Mouse (Mus musculus): ENCODE measurements around the gene Slc13a2. TPM values are rescaled to one million over a fixed set of nuclear protein-coding genes. Genes with fewer than 3 reads are reported as not detected.

Slc13a2 gene
- polyA plus RNA-seq, 1 experiment from 2014 or later: not detected

DNA sequence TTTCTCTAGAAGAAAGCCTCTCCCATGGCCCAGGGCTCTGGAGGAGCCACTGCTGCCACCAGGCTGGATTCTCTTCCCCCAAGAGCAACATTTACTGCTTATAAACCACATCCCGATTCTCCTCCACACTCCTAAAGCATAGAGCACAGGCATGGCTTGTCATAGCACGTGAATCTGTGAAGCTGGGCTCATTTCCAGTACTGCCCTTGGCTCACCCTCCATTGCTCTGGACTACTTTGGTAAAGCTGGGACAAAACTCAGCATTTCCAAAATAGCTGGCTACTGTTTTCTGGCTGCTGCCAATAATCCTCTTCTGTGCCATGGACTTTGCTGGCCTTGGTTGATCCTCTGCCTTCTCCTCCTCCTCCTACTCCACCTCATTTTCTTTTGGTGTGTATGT, 2.3 kb upstream of the Slc13a2 start:
- 60% methylated on average over 2 of the region's 2 CpGs for WGBS
- Histone ChIP-seq H3K9me3 (ENCODE audit: control insufficient read depth, low read length) (no peaks in the 10 kb centered on the region), H3K4me3 (replicated peaks; ENCODE audit: low read length) (no peak overlapping the region), H3K9ac (replicated peaks; ENCODE audit: low read depth, low read length) (no peak overlapping the region), H3K27ac (ENCODE audit: low read length) (no peak overlapping the region), H3K36me3 (ENCODE audit: control insufficient read depth, insufficient read depth) (no peaks in the 10 kb centered on the region), H3K27me3 (replicated peaks; ENCODE audit: control insufficient read depth, insufficient read depth, low read length) (no peaks in the 10 kb centered on the region), H3K4me1 (replicated peaks; ENCODE audit: control insufficient read depth, insufficient read depth, low read length) (no peaks in the 10 kb centered on the region), H3K4me2 (ENCODE audit: low read length) (no peak overlapping the region)
- ATAC-seq: no peak

- Histone ChIP-seq H3K9me3 (ENCODE audit: control insufficient read depth, low read length) (no peaks in the 10 kb centered on the region), H3K4me1 (replicated peaks; ENCODE audit: control insufficient read depth, insufficient read depth, low read length) (no peaks in the 10 kb centered on the region), H3K4me3 (replicated peaks; ENCODE audit: low read length) (no peak overlapping the region), H3K27ac (ENCODE audit: low read length) (no peak overlapping the region), H3K27me3 (replicated peaks; ENCODE audit: control insufficient read depth, insufficient read depth, low read length) (no peaks in the 10 kb centered on the region), H3K4me2 (ENCODE audit: low read length) (no peak overlapping the region), H3K9ac (replicated peaks; ENCODE audit: low read depth, low read length) (no peak overlapping the region), H3K36me3 (ENCODE audit: control insufficient read depth, insufficient read depth) (no peaks in the 10 kb centered on the region)
- ATAC-seq: no peak
- 64% methylated on average over 13 of the region's 13 CpGs for WGBS
Observed at GRCm38 (mm10) chr11:78421201-78422009, 612 bp downstream of the Slc13a2 start.

GRCm38 (mm10) chr11:78420263-78420889, 1.6 kb downstream of the Slc13a2 start:
- no peaks in the 10 kb centered on the region for H3K4me1 ChIP-seq (replicated peaks; ENCODE audit: control insufficient read depth, insufficient read depth, low read length)
- no peaks in the 10 kb centered on the region for H3K27me3 ChIP-seq (replicated peaks; ENCODE audit: control insufficient read depth, insufficient read depth, low read length)
- H3K9me3 ChIP-seq (ENCODE audit: control insufficient read depth, low read length): no peaks in the 10 kb centered on the region
- H3K27ac ChIP-seq (ENCODE audit: low read length): no peak overlapping the region
- H3K4me3 ChIP-seq (replicated peaks; ENCODE audit: low read length): no peak overlapping the region
- H3K4me2 ChIP-seq (ENCODE audit: low read length): no peak overlapping the region
- no peak for ATAC-seq
- WGBS: 83% methylated on average over 12 of the region's 12 CpGs
- H3K36me3 ChIP-seq (ENCODE audit: control insufficient read depth, insufficient read depth): no peaks in the 10 kb centered on the region
- H3K9ac ChIP-seq (replicated peaks; ENCODE audit: low read depth, low read length): no peak overlapping the region

- Histone ChIP-seq H3K27ac (ENCODE audit: low read length) (no peak overlapping the region), H3K36me3 (ENCODE audit: control insufficient read depth, insufficient read depth) (no peaks in the 10 kb centered on the region)
Observed at GRCm38 (mm10) chr11:78416854-78417253, 5.2 kb downstream of the Slc13a2 start.

GRCm38 (mm10) chr11:78412861-78413260, 9.2 kb downstream of the Slc13a2 start:
- Histone ChIP-seq H3K9ac (replicated peaks; ENCODE audit: low read depth, low read length) (no peak overlapping the region), H3K27ac (ENCODE audit: low read length) (no peak overlapping the region), H3K4me1 (replicated peaks; ENCODE audit: control insufficient read depth, insufficient read depth, low read length) (peaks cover 7% of the 10 kb centered on the region; the same call in 1 of the 2 replicates), H3K4me2 (ENCODE audit: low read length) (no peak overlapping the region), H3K9me3 (ENCODE audit: control insufficient read depth, low read length) (no peaks in the 10 kb centered on the region), H3K27me3 (replicated peaks; ENCODE audit: control insufficient read depth, insufficient read depth, low read length) (no peaks in the 10 kb centered on the region), H3K4me3 (replicated peaks; ENCODE audit: low read length) (no peak overlapping the region), H3K36me3 (ENCODE audit: control insufficient read depth, insufficient read depth) (no peaks in the 10 kb centered on the region)
- 78% methylated on average over 6 of the region's 6 CpGs for WGBS
- no peak for ATAC-seq

More at GRCm38 (mm10) chr11:78416854-78417253, 5.2 kb downstream of the Slc13a2 start:
- no peaks in the 10 kb centered on the region for H3K9me3 ChIP-seq (ENCODE audit: control insufficient read depth, low read length)
- ATAC-seq: no peak
- H3K4me2 ChIP-seq (ENCODE audit: low read length): no peak overlapping the region
- 87% methylated on average over 6 of the region's 6 CpGs for WGBS
- H3K4me3 ChIP-seq (replicated peaks; ENCODE audit: low read length): no peak overlapping the region
- H3K4me1 ChIP-seq (replicated peaks; ENCODE audit: control insufficient read depth, insufficient read depth, low read length): peaks cover 4% of the 10 kb centered on the region; the same call in 1 of the 2 replicates
- no peaks in the 10 kb centered on the region for H3K27me3 ChIP-seq (replicated peaks; ENCODE audit: control insufficient read depth, insufficient read depth, low read length)
- no peak overlapping the region for H3K9ac ChIP-seq (replicated peaks; ENCODE audit: low read depth, low read length)

GRCm38 (mm10) chr11:78412324-78412850, 9.6 kb downstream of the Slc13a2 start:
- WGBS: 70% methylated on average over 6 of the region's 6 CpGs
- Histone ChIP-seq H3K4me2 (ENCODE audit: low read length) (no peak overlapping the region), H3K4me3 (replicated peaks; ENCODE audit: low read length) (no peak overlapping the region), H3K27ac (ENCODE audit: low read length) (no peak overlapping the region), H3K9me3 (ENCODE audit: control insufficient read depth, low read length) (no peaks in the 10 kb centered on the region), H3K9ac (replicated peaks; ENCODE audit: low read depth, low read length) (no peak overlapping the region), H3K27me3 (replicated peaks; ENCODE audit: control insufficient read depth, insufficient read depth, low read length) (no peaks in the 10 kb centered on the region), H3K36me3 (ENCODE audit: control insufficient read depth, insufficient read depth) (no peaks in the 10 kb centered on the region), H3K4me1 (replicated peaks; ENCODE audit: control insufficient read depth, insufficient read depth, low read length) (peaks cover 7% of the 10 kb centered on the region; the same call in 1 of the 2 replicates)
- ATAC-seq: no peak

- H3K36me3 ChIP-seq (ENCODE audit: control insufficient read depth, insufficient read depth): no peaks in the 10 kb centered on the region
- ATAC-seq: no peak
- H3K4me3 ChIP-seq (replicated peaks; ENCODE audit: low read length): no peak overlapping the region
- H3K27me3 ChIP-seq (replicated peaks; ENCODE audit: control insufficient read depth, insufficient read depth, low read length): no peaks in the 10 kb centered on the region
- no peak overlapping the region for H3K9ac ChIP-seq (replicated peaks; ENCODE audit: low read depth, low read length)
- 70% methylated on average over 11 of the region's 11 CpGs for WGBS
- no peaks in the 10 kb centered on the region for H3K9me3 ChIP-seq (ENCODE audit: control insufficient read depth, low read length)
- H3K27ac ChIP-seq (ENCODE audit: low read length): no peak overlapping the region
- H3K4me1 ChIP-seq (replicated peaks; ENCODE audit: control insufficient read depth, insufficient read depth, low read length): peaks cover 7% of the 10 kb centered on the region; the same call in 1 of the 2 replicates
- no peak overlapping the region for H3K4me2 ChIP-seq (ENCODE audit: low read length)
Observed at GRCm38 (mm10) chr11:78411606-78412323, 10.3 kb downstream of the Slc13a2 start.

GRCm38 (mm10) chr11:78408256-78409240, 13.5 kb downstream of the Slc13a2 start:
- no peak overlapping the region for H3K4me3 ChIP-seq (replicated peaks; ENCODE audit: low read length)
- 87% methylated on average over 9 of the region's 9 CpGs for WGBS
- no peak overlapping the region for H3K27ac ChIP-seq (ENCODE audit: low read length)
- no peaks in the 10 kb centered on the region for H3K9me3 ChIP-seq (ENCODE audit: control insufficient read depth, low read length)
- peaks cover 7% of the 10 kb centered on the region; the same call in 1 of the 2 replicates for H3K4me1 ChIP-seq (replicated peaks; ENCODE audit: control insufficient read depth, insufficient read depth, low read length)
- H3K4me2 ChIP-seq (ENCODE audit: low read length): no peak overlapping the region
- no peaks in the 10 kb centered on the region for H3K27me3 ChIP-seq (replicated peaks; ENCODE audit: control insufficient read depth, insufficient read depth, low read length)
- no peak for ATAC-seq
- H3K9ac ChIP-seq (replicated peaks; ENCODE audit: low read depth, low read length): no peak overlapping the region
- no peaks in the 10 kb centered on the region for H3K36me3 ChIP-seq (ENCODE audit: control insufficient read depth, insufficient read depth)
